Mouse (Mus musculus): ENCODE measurements around the gene Atxn1.

The Atxn1 gene

GRCm38 (mm10) chr13:45599831-45600230 is 365.0 kb downstream of the Atxn1 start:
- ChIA-PET CTCF (interaction anchor here in 3 of 4 experiments (0.7 to 1.6 kb wide), 4 partner anchors 14 to 27 kb away, joined by 3 to 8 read pairs (median 4); no protein-coding TSS in a partner anchor), POLR2A (no interaction called here)

GRCm38 (mm10) chr13:45595416-45595815 is 369.4 kb downstream of the Atxn1 start:
- CTCF ChIA-PET = interaction anchor here in 2 of 4 experiments (0.5 kb wide), 2 partner anchors 42 to 239 kb away, joined by 3 to 11 read pairs; no protein-coding TSS in a partner anchor
- POLR2A ChIA-PET = no interaction called here

- CTCF ChIA-PET = no interaction called here
- POLR2A ChIA-PET = no interaction called here
These were observed 370.9 kb downstream of the Atxn1 start for GRCm38 (mm10) chr13:45593914-45594313.

- ChIA-PET CTCF (no interaction called here), POLR2A (no interaction called here)
These were observed 373.9 kb downstream of the Atxn1 start for GRCm38 (mm10) chr13:45590898-45591297.

GRCm38 (mm10) chr13:45583061-45583460 is 381.7 kb downstream of the Atxn1 start:
- ChIA-PET CTCF (interaction anchor here (0.5 to 1.9 kb wide), 29 partner anchors 9 to 675 kb away, joined by 3 to 17 read pairs (median 4); partner anchors contain the start of gene Gmpr (in 1 of the 4)), POLR2A (interaction anchor here in 2 of 4 experiments (0.6 to 1.6 kb wide), 3 partner anchors 76 to 194 kb away, joined by 3 to 4 read pairs (median 3); partner anchors contain the start of gene Mylip (in 1 of the 2))

GRCm38 (mm10) chr13:45582294-45582693 is 382.5 kb downstream of the Atxn1 start:
- ChIA-PET CTCF (interaction anchor here (0.7 to 1.9 kb wide), 15 partner anchors 8 to 675 kb away, joined by 3 to 17 read pairs (median 4); no protein-coding TSS in a partner anchor), POLR2A (no interaction called here)

- ChIA-PET POLR2A (interaction anchor here in 1 of 4 experiments (0.6 kb wide), 1 partner anchor 81 kb away, joined by 6 read pairs; no protein-coding TSS in a partner anchor), CTCF (interaction anchor here in 1 of 4 experiments (0.6 kb wide), 1 partner anchor 9 kb away, joined by 4 read pairs; no protein-coding TSS in a partner anchor)
These were observed 385.1 kb downstream of the Atxn1 start for GRCm38 (mm10) chr13:45579751-45580150.

- ChIA-PET POLR2A (no interaction called here), CTCF (interaction anchor here in 2 of 4 experiments (0.5 to 1.0 kb wide), 2 partner anchors 9 to 387 kb away, joined by 5 to 6 read pairs; partner anchors contain the start of gene Atxn1 (in 1 of the 2))
These were observed 387.0 kb downstream of the Atxn1 start for GRCm38 (mm10) chr13:45577784-45578183.

- ChIA-PET POLR2A (no interaction called here), CTCF (interaction anchor here in 1 of 4 experiments (1.0 kb wide), 1 partner anchor 9 kb away, joined by 5 read pairs; no protein-coding TSS in a partner anchor)
These were observed 387.4 kb downstream of the Atxn1 start for GRCm38 (mm10) chr13:45577366-45577765.

GRCm38 (mm10) chr13:45576185-45576584 is 388.6 kb downstream of the Atxn1 start:
- ChIA-PET CTCF (interaction anchor here in 2 of 4 experiments (0.6 to 1.1 kb wide), 3 partner anchors 25 to 232 kb away, joined by 3 to 5 read pairs (median 4); no protein-coding TSS in a partner anchor), POLR2A (interaction anchor here in 1 of 4 experiments (0.6 kb wide), 1 partner anchor 58 kb away, joined by 5 read pairs; no protein-coding TSS in a partner anchor)

- CTCF ChIA-PET = interaction anchor here (0.5 to 2.7 kb wide), 47 partner anchors 8 to 685 kb away, joined by 3 to 29 read pairs (median 4); no protein-coding TSS in a partner anchor
- POLR2A ChIA-PET = interaction anchor here in 2 of 4 experiments (0.5 to 2.3 kb wide), 6 partner anchors 12 to 498 kb away, joined by 3 to 6 read pairs (median 3); no protein-coding TSS in a partner anchor
These were observed 392.0 kb downstream of the Atxn1 start for GRCm38 (mm10) chr13:45572768-45573167.

GRCm38 (mm10) chr13:45571795-45572262 is 393.0 kb downstream of the Atxn1 start:
- ChIA-PET CTCF (interaction anchor here (0.6 to 2.7 kb wide), 32 partner anchors 9 to 1632 kb away, joined by 3 to 29 read pairs (median 4); no protein-coding TSS in a partner anchor), POLR2A (interaction anchor here in 2 of 4 experiments (0.5 to 2.3 kb wide), 8 partner anchors 11 to 621 kb away, joined by 3 to 7 read pairs (median 3); no protein-coding TSS in a partner anchor)

GRCm38 (mm10) chr13:45569932-45570331 is 394.9 kb downstream of the Atxn1 start:
- POLR2A ChIA-PET = interaction anchor here in 1 of 4 experiments (0.7 kb wide), 1 partner anchor 34 kb away, joined by 3 read pairs; no protein-coding TSS in a partner anchor
- CTCF ChIA-PET = interaction anchor here in 3 of 4 experiments (0.6 to 1.2 kb wide), 6 partner anchors 10 to 741 kb away, joined by 3 to 7 read pairs (median 4); no protein-coding TSS in a partner anchor

GRCm38 (mm10) chr13:45564946-45565345 is 399.9 kb downstream of the Atxn1 start:
- ChIA-PET CTCF (no interaction called here), POLR2A (no interaction called here)

- ChIA-PET CTCF (interaction anchor here in 3 of 4 experiments (0.5 to 1.8 kb wide), 4 partner anchors 10 to 39 kb away, joined by 3 to 5 read pairs (median 3); no protein-coding TSS in a partner anchor), POLR2A (no interaction called here)
These were observed 402.8 kb downstream of the Atxn1 start for GRCm38 (mm10) chr13:45562011-45562410.

- POLR2A ChIA-PET = interaction anchor here in 2 of 4 experiments (0.6 to 1.2 kb wide), 3 partner anchors 11 to 436 kb away, joined by 4 to 6 read pairs (median 4); no protein-coding TSS in a partner anchor
- CTCF ChIA-PET = interaction anchor here in 1 of 4 experiments (1.5 kb wide), 1 partner anchor 12 kb away, joined by 3 read pairs; no protein-coding TSS in a partner anchor
These were observed 404.3 kb downstream of the Atxn1 start for GRCm38 (mm10) chr13:45560543-45560942.

- POLR2A ChIA-PET = interaction anchor here in 1 of 4 experiments (1.0 kb wide), 1 partner anchor 10 kb away, joined by 4 read pairs; no protein-coding TSS in a partner anchor
These were observed 405.6 kb downstream of the Atxn1 start for GRCm38 (mm10) chr13:45559258-45559657.

GRCm38 (mm10) chr13:45558367-45558766 is 406.4 kb downstream of the Atxn1 start:
- CTCF ChIA-PET = interaction anchor here in 1 of 4 experiments (1.6 kb wide), 1 partner anchor 14 kb away, joined by 5 read pairs; no protein-coding TSS in a partner anchor

More at GRCm38 (mm10) chr13:45559258-45559657, 405.6 kb downstream of the Atxn1 start:
- CTCF ChIA-PET = interaction anchor here in 1 of 4 experiments (1.6 kb wide), 1 partner anchor 13 kb away, joined by 5 read pairs; no protein-coding TSS in a partner anchor

GRCm38 (mm10) chr13:45553674-45554073 is 411.1 kb downstream of the Atxn1 start:
- POLR2A ChIA-PET = interaction anchor here in 1 of 4 experiments (0.6 kb wide), 1 partner anchor 606 kb away, joined by 3 read pairs; no protein-coding TSS in a partner anchor
- CTCF ChIA-PET = interaction anchor here in 2 of 4 experiments (0.7 to 1.9 kb wide), 2 partner anchors 14 to 18 kb away, joined by 3 read pairs; no protein-coding TSS in a partner anchor

More at GRCm38 (mm10) chr13:45558367-45558766, 406.4 kb downstream of the Atxn1 start:
- POLR2A ChIA-PET = interaction anchor here in 1 of 4 experiments (1.0 kb wide), 1 partner anchor 9 kb away, joined by 4 read pairs; no protein-coding TSS in a partner anchor

Data from embryonic stem cell, embryonic (primary cell).